Mouse (Mus musculus) urinary bladder, postnatal 4 days (tissue): Measurements from ENCODE around the gene Trabd.

ENCODE experiments used
- DNase-seq, 2 experiments: peaks; one replicate each; pipeline ENCODE4 v3.0.0; 2021 to 2022; ENCODE audit warnings: low spot score in 2 of 2

Trabd gene

DNA sequence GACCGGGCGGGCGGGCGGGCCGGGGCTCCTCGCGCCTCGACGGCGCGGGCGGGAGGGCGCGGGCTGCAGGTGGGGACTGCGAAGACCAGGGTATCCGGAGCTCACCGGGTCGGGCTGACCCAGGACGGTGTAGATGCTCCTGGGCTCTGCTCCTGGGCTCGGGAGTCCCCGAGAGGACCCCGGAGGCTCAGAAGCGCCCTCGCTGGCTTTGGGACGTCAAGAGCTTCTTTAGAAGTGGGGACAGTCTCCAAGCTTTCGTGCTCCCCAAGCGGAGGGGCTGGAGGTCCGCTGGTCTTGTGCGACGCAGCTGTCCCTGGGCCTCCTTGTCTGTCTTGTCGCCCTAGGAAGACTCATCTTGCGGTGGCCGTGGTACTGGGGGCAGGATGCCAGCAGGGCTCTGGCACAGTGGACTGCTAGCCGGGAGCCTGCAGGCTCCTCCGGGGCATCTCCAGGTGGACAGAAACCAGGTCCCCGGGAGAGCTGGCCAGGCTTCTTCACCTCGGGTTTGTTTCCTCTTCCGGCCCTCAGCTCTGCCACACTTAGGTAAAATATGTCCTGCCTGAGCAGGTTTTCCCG, 1.3 kb downstream of the Trabd start:
- DNase-seq, result peak in 1 of 2 experiments; percentile 38

- DNase-seq, result no peak
Measured at GRCm38 (mm10) chr15:89078208-89078836, 3.4 kb downstream of the Trabd start.

DNA sequence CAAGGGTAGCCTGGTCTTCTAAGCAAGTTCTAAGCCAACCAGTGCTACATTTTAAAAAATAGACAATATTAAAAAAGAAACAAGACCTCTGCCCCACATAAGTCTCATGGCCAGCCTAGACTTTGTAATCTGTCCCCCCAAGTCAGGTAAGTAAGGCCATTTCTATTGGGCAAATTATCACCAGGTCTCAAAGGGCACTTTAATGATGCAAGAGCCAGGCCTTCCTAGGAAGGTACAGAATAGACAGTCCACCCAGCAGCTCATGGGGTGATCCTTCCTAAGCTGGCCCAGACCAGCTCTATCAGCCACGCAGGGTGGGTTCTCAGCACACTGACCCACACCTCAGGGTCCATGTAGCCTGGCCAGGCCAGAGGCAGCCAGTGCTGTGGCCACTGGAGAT, 9.0 kb downstream of the Trabd start:
- DNase-seq, result no peak

DNA sequence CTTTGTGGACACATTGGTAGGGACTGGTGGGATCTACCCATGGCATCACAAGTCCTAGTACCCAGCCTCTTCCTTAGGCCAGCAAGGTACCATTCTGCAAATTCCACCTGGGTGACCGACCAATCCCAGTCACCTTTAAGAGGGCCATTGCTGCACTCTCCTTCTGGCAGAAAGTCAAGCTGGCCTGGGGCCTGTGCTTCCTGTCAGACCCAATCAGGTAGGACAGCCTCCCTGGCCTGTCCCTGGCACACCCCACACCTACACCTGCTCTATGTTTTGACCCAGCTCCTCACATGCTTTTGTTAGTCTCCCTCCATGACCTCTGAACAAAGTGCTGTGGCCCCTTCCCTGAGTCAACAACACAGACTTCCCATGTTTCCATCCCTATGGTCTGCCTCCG, 9.9 kb downstream of the Trabd start:
- no peak for DNase-seq

- DNase-seq, result peak; percentile 87 to 92
Measured at GRCm38 (mm10) chr15:89088607-89089247, 13.8 kb downstream of the Trabd start, which contains the start of gene Selenoo. Gene Selenoo (plus strand): TSS chr15:89089084.

GRCm38 (mm10) chr15:89089248-89090051, 14.5 kb downstream of the Trabd start:
- peak in 1 of 2 experiments; percentile 50 for DNase-seq

- DNase-seq, result no peak
Measured at GRCm38 (mm10) chr15:89090662-89091061, 15.7 kb downstream of the Trabd start.

- DNase-seq, result no peak
Measured at GRCm38 (mm10) chr15:89092181-89092580, 17.3 kb downstream of the Trabd start.

DNA sequence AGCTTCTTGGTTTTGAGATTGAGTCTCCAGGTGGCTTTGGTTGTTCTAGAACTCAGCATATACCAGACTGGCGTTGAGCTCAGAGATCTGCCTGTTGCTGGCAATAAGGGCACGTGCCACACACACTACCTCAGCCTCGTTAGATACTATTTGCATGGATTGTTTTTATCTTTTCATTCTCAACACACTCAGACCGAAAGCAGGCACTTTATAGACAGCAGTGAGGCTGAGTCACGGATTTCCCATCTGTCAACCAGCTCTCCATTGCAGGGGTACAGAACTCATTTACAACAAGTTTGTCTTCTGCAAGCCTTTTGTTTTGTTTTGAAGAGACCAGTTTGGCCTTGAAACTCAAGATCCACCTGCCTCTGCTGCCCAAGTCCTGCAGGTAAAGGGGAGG, 22.5 kb downstream of the Trabd start:
- no peak for DNase-seq

DNA sequence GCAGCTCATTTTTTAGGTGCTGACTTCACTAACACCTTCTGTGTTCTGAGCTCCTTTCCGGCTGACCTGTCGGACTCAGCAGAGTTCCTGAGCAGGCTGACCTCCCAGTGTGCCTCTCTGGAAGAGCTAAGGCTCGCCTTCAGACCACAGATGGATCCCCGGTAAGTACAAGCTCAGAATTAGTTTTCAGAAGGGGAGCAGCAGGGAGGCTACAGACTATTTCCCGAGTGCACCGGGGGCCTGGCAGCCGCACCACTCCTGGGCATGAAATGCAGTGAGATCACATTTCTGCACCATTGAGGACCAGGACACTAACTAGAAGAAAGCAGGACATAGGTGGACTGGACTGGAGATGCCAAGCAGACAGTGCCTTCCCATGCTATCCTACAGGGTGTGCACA, 23.7 kb downstream of the Trabd start:
- no peak for DNase-seq

GRCm38 (mm10) chr15:89100823-89101222, 25.9 kb downstream of the Trabd start:
- no peak for DNase-seq

- DNase-seq, result no peak
Measured at GRCm38 (mm10) chr15:89102646-89103045, 27.7 kb downstream of the Trabd start.

DNA sequence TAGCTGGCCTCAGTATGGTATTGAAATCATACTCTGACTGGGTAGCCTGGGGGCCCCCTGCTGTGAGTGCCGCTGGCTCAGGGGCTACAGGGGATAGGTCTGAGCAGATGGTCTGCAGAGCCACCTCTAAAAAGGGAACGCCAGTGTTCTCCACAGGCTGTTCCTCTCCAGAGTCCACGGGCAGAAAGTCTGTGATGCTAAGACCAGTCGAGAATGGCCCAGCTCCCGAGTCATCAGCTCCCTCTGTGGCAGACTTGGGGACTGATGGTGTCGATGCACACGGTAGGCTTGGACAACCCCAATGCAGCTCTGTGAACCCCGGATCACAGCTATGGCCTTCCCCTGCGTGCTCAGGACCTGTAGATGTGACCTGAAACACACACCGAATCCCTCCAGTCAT, 29.0 kb downstream of the Trabd start:
- no peak for DNase-seq

- DNase-seq, result no peak
Measured at GRCm38 (mm10) chr15:89104425-89104824, 29.5 kb downstream of the Trabd start.

- no peak for DNase-seq
Measured at GRCm38 (mm10) chr15:89106073-89106472, 31.1 kb downstream of the Trabd start.

- DNase-seq, result no peak
Measured at GRCm38 (mm10) chr15:89106976-89107375, 32.1 kb downstream of the Trabd start.

GRCm38 (mm10) chr15:89110147-89110546, 35.2 kb downstream of the Trabd start:
- DNase-seq, result no peak

DNA sequence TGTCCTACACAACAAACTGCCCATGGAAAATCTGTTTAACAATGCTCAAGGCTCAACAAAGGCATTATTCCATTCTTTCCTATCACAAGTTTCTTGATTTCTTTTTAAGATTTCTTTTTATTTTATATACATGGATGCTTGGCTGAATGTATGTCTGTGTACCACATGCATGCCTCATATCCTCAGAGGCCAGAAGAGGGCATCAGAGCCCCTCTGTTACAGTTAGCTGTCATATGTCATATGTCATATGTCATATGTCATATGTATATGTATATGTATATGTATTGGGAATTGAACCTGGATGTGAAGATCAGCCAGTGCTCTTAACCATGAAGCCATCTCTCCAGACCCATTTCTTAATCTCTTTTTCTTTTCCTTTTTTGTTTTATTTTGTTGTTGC, 43.1 kb downstream of the Trabd start:
- no peak for DNase-seq

DNA sequence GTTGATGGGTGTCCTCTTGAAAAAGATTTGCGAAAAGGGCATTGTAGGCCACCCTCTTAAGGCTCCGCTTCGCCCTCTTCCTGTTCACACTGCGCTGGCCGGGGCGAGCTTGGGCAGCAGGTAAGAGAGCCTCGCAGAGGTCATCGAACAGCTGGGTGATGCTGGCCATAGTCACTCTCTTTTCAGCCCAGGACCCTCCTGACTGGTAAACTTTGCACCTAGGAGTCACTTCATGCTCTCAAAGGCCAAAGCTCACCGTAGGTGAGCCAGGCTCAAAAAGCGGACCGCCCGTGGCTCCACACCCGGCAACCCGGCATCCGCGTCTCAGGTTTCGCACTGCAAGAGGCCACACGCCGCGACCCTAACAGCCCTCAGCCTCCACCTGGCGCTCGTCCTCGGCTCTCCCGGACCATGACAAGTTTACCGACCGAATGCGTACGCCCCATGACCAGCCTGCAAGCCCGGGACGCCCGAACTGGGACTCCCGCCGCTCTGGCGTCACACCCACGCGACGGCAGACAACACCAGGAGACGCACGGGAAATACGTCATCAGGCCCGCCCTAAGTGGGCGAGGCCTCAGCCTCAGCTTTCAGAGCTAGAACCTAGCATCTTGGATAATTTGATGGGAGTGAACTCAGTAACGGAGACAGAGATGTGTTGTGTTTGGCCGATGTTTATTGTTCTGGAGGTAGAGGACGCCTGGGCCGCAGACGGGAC, 47.9 kb downstream of the Trabd start, which contains the start of gene Tubgcp6:
Gene Tubgcp6 (minus strand): TSS at position 464 of the 718 bp plus-strand sequence.
- DNase-seq, result peak; percentile 88 to 95

DNA sequence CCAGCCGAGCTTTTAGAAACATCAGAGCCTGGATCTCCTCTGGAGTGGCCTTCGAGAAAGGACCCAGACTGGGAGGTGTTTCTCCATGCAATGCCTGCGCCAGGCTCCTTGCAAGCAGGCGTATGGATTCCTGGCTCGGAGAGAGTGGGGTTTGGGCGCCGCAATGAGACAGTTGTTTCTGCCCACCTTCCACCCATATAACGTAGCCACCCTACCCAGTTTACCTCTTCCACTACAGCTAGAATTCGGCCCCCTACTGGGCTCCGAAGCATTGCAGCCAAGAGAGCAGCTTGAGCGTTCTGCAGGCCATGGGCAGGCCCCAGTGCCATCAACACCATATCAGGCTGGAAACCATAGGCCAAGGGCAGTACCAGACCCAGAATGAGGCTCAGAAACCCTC, 48.7 kb downstream of the Trabd start:
- DNase-seq, result no peak

- no peak for DNase-seq
Measured at GRCm38 (mm10) chr15:89124312-89124711, 49.4 kb downstream of the Trabd start.

- DNase-seq, result no peak
Measured at GRCm38 (mm10) chr15:89125351-89125750, 50.4 kb downstream of the Trabd start.
